Mouse (Mus musculus) spleen, postnatal 36 days (tissue): ENCODE data around the gene Olfr955.

ENCODE experiments used
- DNase-seq, 2 experiments: peaks; one replicate each; pipeline ENCODE4 v3.0.0; 2022; ENCODE audit warnings: low spot score in 2 of 2, mixed read lengths in 1 of 2

The Olfr955 gene

GRCm38 (mm10) chr9:39471844-39472243, at the start of gene Olfr955:
Gene Olfr955, minus strand, starts transcription at chr9:39471944.
- no peak for DNase-seq

DNA sequence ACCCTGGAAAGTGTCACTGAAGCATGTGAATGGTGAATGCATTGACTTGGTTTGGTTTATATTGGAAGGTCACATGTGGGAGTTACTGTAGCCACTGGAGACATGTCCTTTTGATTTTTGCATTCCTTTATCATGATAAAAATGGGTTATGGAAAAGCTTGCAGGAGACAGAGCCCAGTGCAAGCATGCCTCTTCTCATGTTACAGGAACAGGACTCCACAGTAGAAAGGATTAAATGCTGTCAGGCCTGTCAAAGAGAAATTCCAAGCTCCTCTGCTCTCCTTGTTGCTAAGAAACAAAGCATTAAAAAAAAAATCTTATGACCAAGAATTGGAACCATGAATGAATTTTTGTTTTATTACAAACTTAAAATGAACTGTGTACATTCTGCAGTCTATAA, 46.9 kb upstream of the Olfr955 start:
- no peak for DNase-seq

DNA sequence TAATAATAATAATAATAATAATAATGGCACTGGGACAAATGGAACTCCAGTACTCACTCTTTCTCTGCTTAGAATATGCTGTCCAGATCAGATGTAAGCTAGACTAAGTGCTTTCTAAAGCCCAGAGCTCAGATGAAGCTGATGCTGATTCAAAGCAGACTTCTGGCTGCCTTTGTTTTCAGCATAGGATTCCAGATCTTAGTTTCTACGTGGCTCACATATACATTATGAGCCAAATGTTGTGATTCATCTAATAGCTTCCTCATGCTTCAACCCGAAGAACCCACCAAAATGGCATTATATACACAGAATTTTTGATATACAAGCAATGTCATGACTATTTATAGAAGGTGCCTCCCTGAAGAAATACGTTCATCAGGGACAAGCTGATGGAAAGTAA, 43.8 kb upstream of the Olfr955 start, which contains the start of gene Olfr957:
Gene Olfr957 (minus strand): TSS at position 279 of the 400 bp plus-strand sequence.
- DNase-seq: no peak

- DNase-seq: no peak
These were observed 37.7 kb upstream of the Olfr955 start for GRCm38 (mm10) chr9:39509412-39509811.

- DNase-seq: no peak
These were observed 37.3 kb upstream of the Olfr955 start for GRCm38 (mm10) chr9:39508998-39509397.

DNA sequence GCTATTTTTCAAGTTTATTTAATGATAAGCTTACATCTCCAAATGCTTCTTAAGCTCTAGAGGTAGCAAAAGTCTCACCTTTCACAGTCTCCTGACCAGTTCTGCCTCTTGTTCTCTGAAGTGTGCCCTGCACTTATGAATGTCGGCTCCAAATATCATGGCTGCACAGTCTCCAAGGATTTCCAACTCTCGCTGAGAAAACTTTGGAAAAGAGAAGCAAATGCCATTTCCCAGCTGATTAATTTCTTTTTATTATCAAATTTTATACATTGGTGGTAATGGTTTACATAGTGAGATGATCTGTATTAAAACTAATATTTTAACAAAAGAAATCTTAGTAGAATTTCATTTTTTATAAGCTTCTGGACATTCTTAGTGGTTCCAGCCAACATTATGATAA, 22.2 kb upstream of the Olfr955 start, which contains the start of gene Olfr44:
Gene Olfr44 (minus strand): TSS at position 101 of the 400 bp plus-strand sequence.
- no peak for DNase-seq

- DNase-seq: no peak
These were observed 15.3 kb downstream of the Olfr955 start, which contains the start of gene Olfr954 for GRCm38 (mm10) chr9:39456401-39456800. Gene Olfr954, plus strand, starts transcription at chr9:39456701.

DNA sequence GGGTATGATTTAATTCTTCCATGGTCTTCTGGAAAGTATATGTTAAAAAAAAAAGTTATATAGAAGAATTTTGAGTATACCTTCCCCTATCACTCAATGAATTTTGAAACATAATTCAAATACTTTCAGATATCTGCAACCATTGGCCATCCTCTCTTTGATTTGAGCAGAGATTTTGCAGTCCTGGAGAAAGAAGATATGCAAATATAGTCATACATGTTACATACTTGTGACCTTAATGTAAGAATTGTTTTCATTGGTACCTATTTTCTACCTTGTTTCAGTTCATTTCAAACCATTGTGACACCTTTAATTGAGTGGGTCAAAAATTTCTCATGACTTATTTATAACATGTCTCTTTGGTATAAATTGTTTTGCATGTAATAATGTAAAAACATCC, 44.7 kb downstream of the Olfr955 start, which contains the start of gene Olfr952:
Gene Olfr952 (minus strand): TSS at position 101 of the 400 bp plus-strand sequence.
- no peak for DNase-seq
